Mouse (Mus musculus): ENCODE results near the gene Slc10a1.
A peak's percentile ranks its signal among the peaks of the same experiment; 100 is the strongest.
"Not testable (repeated sequence)": the region's sequence is repeated elsewhere in the genome, so short reads cannot be mapped to it uniquely, and the experiment has no call there.

The Slc10a1 gene

DNA sequence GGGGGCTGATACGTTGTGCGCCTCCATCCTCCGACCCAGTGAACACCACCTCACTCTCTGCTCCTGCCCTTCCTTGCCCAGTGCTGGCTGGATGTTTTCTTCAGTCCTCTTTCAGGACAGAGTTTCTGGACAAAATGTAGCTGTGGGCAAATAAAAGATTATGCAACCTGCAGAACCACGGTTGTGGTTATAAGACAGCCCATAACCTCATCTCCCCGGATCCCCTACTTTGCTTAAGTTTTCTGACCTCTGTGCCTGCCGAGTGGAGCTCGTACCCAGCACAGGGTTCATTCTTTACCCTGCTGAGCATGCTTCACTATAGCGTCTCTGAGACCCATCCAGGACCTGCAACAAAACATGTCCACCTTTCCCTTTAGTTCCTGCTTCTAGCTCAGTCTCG is 587 bp downstream of the Slc10a1 start:
- DNase-seq (ENCODE audit: low spot score in 2 of 2): no peak

DNA sequence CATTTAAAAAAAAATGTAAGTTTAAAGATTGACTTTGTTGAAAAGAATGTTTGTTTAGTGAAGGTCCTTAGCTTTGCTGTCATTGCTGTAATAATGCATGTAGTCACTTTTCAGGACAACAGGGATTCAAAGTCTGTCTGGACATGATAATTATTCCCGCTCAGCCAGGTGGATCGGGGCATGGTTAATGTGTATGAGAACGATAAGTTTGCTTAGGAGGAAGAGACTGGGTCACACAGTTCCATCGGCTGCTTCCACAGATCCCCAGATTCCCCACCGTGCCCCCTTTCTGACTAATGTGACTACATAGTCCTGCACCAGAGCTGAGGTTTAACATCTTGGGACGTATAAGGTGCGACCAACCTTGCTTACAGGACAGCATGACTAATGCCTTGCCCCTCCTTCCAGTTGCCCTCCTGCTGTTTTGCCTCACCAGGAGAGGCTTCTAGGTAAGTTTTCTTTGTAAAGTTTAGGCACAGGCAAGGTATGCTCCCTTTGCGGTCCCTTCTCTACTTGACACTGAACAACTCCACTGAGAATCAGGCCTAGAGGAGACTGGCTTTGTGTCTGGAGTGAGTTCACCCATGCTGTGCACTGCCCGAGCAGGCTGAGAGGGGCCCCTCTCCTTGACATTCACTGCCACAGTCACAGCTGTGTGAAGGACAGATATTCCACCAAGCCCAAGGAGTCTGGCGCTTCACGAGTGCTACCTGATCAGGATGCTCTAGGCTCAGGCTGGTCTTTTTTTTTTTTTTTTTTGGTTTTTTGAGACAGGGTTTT is 2.3 kb downstream of the Slc10a1 start:
- peak in 1 of 2 experiments; percentile 6 for DNase-seq (ENCODE audit: low spot score in 2 of 2)

DNA sequence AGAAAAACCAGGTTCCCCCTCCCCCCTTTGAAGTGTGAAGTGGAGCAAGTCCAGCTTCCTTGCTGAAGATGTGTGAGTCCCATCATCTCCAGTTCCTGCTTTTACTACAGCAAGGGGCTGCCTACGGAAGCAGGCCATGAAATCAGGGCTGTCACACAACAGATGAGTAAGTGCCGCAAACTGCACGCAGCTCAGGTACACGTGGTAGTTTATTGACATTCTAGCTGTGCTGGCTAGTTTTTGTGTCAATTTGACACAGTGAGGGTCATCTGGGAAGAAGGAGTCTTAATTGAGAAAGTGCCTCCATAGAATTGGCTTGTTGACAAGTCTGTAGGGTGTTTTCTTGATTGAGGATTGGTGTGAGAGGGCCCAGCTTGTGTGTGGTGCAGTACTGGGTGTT is 5.9 kb downstream of the Slc10a1 start:
- no peak for DNase-seq (ENCODE audit: low spot score in 2 of 2)

DNA sequence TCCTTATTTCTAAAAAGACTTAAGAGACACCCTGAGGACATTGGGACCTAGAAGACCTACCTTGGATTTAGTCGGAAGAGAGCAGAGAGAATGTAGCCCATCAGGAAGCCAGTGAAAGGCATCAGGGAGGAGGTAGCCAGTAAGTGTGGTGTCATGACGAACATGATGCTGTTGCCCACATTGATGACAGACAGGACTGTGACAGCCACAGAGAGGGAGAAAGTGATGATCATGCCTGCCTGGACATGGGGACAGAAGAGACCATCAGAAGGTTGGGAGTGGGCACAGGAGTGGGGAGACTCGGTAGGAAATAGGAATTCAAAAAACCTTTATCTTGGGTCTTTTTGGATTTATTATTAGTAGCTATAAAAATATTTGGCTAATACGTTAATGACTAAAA is 10.5 kb downstream of the Slc10a1 start:
- no peak for DNase-seq (ENCODE audit: low spot score in 2 of 2)

DNA sequence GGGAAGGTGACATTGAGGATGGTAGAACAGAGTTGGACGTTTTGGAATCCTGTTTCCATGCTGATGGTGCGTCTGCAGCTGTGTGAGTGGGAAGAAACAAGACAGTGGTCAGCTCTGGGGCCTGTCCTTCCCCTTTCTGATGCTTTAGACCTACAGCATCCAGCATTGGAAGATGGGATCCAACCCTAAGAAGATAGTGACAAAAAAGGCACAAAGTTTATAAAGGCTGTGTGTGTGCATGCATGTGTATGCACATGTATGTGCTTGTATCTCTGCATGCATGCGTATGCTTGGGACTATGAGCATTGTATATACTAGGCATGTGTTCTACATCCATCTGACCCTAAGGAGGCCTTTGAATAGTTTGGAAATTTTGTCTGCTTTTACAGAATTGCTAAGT is 12.5 kb downstream of the Slc10a1 start:
- no peak for DNase-seq (ENCODE audit: low spot score in 2 of 2)

DNA sequence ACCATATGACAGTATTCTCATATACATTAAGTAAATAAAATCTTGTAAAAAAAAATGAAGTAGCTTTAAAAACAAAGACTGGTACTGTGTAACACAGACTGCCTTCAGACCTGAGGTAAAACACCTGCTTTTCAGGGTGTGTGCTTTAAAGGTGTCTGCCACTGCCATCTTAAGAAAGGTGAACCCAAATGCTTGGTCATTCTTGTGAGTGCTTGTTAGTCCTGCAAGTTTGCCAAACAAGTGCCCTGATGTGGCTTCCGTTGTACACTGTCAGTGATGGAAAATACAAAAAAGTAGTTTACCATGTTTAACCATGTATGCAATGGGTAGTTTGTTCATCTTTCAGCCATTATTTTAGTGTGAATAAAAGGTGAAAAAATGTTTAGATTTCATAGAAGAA is 16.0 kb downstream of the Slc10a1 start:
- no peak for DNase-seq (ENCODE audit: low spot score in 2 of 2)

DNA sequence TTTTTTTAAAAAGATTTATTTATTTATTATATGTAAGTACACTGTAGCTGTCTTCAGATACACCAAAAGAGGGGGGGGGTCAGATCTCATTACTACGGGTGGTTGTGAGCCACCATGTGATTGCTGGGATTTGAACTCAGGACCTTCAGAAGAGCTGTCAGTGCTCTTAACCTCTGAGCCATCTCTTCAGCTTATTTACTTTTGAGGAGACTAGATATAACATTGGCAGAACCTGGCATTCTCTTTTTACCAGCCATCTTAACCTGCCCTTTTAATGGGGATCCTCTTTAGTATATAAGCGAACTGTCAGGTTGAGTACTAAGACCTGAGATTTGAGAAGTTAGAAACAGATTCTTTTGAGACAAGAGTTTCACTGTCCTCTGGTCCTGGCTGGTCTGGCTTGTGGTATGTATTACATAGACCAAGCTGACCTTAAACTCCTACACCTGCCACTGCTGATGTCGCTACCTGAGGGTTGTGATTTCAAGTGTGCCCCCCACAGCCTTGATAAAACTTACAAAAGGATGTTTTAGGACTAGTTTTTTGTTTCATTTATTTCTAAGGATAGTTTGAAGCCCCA is 16.8 kb downstream of the Slc10a1 start:
- DNase-seq (ENCODE audit: low spot score in 2 of 2): no peak

DNA sequence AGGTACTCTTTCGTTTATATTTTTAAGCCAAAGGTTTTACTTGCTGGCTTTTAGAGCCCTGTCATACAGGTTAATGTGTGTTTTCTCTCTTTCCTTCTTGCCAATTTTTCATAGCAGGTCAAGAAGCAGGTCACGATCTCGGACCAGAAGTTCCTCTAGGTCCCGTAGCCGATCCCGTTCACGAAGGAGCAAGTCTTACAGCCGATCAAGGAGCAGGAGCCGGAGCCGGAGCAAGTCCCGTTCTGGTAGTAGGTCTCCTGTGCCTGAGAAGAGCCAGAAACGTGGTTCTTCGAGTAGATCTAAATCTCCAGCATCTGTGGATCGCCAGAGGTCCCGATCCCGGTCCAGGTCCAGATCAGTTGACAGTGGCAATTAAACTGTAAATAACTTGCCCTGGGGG is 18.9 kb downstream of the Slc10a1 start:
- not testable (repeated sequence) for DNase-seq (ENCODE audit: low spot score in 2 of 2)

DNA sequence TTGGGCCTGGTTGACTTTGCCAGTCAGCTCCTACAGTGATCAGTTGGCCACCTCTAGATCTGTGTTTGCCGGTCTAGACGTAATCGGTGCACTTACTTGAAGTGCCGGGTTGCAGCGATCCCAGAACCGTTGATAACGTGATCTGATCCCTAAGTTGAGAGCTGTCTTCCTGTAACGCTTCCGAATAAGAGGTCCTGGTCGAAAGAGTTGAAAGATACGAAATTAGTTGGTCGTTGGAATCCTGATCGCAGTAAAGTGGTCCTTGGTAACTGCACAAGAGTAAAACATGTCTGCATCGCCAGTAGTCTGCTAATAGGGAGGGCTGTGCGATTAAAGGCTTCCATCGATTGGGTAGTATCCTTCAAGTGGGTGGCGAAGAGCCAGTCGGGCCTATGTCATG is 20.3 kb downstream of the Slc10a1 start:
- no peak for DNase-seq (ENCODE audit: low spot score in 2 of 2)

DNA sequence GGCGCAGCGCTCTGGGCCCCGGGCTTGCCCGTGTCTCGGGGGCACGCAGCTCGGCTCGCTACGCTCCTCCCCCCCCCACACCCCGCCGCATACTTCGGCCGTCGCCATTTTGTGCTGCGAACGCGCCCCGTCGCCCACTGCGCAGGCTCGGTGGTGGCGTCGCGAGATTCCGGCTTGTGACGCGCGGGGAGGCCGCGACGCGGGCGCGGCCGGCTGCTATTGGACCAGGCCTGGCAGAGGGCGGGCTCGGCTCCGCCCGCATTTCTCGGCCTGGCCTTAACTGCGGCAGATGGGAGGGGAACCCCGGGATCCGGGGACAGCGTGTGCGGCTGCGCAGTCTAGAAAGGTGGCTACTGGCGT is 22.5 kb downstream of the Slc10a1 start:
- peak; percentile 94 to 97 for DNase-seq (ENCODE audit: low spot score in 2 of 2)

DNA sequence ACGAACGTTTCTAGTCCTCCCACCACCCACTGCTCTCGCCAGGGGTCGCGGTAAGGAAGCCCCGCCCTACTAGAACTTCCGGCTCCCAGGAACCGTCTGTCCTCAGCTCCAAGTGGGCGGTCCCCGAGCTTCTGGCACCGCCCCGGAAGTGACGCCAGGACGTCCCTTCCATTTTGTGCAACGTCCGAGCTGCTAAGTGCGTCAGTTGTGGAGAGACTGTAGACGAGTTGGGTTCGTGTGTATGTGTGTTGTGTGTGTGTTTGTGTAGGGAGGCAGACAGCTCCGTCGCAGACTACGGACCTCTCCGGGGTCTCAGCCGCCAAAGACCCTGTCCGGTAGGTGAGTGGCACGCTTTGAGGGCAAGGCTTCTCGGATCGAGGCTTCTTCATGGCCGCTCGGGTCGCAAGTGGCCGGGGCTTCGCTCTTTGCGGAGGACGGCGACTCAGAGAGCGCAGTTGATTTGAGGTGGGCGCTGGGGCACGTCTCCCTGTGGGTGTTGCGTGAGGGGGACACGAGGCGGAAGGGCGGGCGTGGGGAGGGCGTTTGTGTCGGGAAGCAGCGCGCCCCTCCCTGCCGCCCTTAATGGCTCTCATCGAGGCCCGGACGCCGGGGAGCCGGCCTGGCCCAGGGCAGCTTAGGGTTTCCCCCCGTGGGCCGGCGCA is 23.0 kb downstream of the Slc10a1 start, which contains the start of gene Srsf5:
Gene Srsf5, plus strand, starts transcription at position 171 of the 662 bp plus-strand sequence.
- DNase-seq (ENCODE audit: low spot score in 2 of 2): peak; percentile 99

DNA sequence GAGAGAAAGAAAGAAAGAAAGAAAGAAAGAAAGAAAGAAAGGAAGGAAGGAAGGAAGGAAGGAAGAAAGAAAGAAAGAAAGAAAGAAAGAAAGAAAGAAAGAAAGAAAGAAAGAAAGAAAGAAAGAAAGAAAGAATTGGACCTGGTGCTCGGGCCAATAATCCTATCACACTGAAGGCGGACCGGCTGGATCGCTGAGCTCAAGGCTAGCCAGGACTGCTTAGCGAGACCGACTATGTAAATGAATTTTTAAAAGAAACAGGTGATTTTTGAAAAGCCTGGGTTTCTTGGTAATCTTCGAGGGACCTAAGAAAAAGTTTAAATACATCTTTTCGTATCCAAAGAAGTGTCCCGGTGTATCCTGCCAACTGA is 23.6 kb downstream of the Slc10a1 start:
- not testable (repeated sequence) for DNase-seq (ENCODE audit: low spot score in 2 of 2)

DNA sequence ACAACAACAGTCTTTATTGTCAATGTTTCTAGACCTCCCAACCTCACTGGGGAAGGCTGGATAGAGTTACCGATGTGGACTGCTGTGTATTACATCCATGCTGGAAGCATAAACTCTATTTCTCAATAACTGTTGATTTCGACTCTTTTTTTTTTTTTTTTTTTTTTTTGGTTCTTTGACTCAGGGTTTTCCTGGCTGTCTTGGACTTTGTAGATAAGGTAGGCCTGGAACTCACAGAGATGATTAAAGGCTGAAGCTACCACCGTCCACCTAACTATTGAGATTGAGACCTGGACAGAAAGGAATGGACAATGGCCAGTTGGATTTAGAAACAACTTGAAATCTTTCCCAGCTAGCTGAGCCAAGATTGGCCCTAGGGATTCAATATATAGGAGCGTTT is 24.3 kb downstream of the Slc10a1 start:
- no peak for DNase-seq (ENCODE audit: low spot score in 2 of 2)

DNA sequence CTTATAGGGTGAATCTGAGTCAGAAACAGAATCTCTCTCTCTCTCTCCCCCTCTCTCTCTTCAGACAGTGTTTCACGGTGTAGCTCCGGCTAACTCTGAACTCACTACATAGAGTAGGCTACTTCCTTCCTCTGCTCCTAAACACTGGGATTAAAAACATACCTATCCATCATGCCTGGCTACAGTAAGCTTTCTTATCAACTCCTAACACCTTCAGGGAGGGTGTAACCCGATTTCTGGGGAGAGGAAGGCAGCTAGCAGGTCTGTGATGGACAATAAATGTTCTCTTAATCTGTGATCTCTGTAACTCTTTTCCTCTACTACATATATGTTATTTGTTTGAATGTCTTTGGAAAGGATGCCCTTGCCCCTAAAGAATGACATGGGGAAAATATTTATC is 25.1 kb downstream of the Slc10a1 start:
- DNase-seq (ENCODE audit: low spot score in 2 of 2): peak in 1 of 2 experiments; percentile 22

DNA sequence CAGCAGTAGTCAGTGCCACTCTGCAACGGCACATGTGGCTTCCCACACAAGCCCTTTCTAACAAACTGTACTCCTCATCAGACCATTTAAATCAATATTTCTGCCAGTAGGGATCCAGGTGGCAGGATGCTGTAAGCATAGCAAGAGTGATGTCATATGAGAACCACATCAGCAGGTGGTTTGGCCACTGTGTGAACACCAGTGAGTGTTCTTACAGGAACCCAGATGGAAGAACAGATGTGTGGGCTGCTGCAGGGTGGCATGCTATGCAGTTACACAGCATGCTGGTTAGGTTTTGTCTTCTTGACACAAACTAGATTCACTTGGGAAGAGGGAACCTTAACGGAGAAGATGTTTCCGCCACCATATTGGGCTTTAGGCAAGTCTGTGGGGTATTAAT is 26.6 kb downstream of the Slc10a1 start:
- no peak for DNase-seq (ENCODE audit: low spot score in 2 of 2)

DNA sequence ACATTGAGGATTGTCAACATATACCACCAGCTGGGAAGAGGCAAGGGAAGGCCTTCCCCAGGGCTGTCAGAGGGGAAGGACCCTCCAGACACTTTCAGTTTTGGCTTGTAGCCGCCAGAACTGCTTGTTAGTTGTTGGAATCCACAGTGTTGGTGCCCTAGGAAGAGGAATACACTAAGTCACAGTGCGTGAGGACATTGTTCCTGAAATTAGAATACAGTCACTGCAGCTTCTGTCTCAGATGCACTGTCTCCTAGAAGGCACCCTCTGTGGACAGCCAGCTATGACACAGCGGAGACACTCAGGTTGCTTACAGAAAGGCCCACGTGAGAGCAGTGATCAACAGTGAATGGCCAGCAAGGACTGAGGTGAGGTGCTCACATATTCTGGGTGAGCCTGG is 29.3 kb downstream of the Slc10a1 start:
- DNase-seq (ENCODE audit: low spot score in 2 of 2): no peak

DNA sequence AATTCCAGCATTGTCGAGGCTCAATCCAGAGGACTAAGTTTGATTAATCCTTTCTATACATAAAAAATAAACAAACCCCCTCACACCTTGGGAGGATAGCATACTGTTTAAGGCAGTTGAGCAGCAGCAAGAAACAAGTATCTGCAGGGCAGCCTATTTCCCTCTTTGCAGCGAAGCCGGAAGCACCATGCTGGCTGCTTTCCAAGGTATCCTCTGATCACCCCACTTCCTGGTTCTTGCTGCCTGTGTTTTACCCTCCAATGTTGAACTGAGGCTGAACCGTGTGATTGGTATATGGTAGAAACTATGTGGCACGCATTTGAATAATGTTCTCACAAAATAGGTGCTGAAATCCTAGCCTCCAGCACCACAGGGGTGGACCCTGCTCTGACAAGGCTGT is 29.9 kb downstream of the Slc10a1 start:
- peak; percentile 34 to 71 for DNase-seq (ENCODE audit: low spot score in 2 of 2)

DNA sequence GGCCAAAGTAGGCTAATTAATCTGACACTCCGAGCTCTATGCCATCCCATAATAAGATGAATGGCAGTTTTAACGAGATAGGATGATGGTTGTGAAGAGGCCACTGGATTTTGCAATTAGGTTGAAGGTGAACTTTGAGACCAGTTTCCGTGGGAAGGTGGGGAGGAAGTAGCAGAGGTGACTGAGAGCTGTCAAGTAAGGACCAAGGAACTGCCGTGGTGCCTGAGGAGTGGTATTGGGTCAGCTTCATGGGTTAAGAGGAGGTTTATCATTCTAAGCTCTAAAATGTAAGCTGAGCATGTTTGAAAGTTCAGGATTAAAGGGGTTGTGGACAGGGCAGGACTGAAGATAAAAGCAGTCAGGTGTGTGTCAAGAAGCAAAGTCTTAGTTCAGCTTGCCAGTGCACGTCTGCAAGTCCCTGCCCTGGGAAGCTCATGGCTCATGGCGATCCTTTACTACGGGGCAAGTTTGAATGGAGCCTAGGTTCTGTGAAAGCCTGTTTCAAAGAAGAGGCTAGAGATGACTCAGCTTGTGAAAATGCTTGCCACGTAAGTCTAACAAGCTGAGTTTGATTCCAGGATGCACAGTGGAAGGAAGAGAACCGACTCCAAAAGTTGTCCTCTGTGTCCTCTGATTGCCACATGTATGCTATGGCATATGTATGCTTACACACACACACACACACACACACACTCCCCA is 31.0 kb downstream of the Slc10a1 start:
- DNase-seq (ENCODE audit: low spot score in 2 of 2): no peak

DNA sequence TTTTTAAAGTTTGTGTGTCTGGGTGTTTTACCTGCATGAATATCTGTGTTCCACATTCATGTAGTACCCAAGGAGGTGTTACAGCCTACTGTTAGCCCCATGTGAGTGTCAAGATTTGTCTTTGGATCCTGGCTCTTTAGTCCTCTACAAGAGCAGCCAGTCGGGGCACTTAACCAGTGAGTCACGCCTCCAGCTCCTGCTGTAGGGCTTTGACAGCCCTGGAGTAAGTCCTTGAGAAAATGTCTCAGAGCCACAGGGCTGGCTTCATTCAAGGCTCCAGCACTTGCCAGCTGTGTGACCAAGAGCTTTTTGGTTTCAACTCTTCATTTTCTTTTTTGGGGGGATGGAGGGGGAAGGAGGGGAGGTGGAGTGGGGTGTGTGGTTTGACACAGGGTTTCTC is 31.8 kb downstream of the Slc10a1 start:
- no peak for DNase-seq (ENCODE audit: low spot score in 2 of 2)

DNA sequence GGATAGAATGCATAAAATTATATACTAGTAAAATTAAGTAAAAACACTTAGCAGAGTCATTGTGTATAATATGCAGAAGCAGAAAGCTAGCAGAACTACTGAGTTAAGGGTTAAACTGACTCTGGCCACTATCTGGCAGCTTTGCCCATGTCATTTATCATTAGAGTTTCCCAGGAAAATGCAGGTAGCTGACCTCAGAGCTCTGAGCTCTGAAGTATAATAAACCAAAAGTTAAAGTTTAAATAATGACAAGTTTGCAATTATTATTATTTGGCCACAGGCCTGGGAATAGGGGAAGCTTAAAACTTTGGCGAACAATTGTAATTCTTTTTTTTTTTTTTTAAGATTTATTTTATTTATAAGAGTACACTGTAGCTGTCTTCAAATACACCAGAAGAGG is 35.6 kb downstream of the Slc10a1 start:
- no peak for DNase-seq (ENCODE audit: low spot score in 2 of 2)

DNA sequence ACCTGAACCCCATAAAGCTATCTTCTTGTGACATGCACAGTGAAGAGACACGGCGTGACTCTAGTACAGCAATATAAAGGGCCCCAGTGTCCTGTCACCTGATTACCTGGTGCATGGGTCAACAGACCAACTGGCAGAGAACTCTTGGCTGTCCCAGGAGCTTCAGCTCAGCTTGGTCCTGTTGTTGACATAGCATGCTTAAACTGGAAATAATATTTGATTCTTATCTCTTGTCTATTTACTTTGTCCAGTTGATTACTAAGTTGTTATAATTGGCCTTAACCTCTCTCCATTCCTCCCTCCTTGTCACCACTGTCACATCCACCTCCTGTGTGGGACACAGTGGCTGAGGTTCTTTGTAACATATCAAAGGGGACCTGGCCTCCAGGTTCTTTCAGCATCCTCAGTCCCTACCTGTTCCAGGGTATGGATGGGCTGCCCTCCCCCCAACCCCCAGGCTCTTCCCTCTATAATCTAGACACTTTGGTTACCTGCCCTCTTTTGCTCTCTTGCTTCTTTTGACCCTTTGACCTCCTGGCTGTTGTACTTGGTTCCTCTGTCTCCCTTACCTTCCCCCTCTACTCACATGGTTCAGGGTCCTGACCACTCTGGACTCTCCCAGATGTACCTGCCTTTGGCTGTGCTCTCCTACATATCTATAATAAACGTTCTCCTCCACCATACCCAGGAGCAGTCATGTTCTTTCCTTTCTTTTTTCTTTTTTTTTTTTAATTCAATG is 36.9 kb downstream of the Slc10a1 start:
- DNase-seq (ENCODE audit: low spot score in 2 of 2): no peak

DNA sequence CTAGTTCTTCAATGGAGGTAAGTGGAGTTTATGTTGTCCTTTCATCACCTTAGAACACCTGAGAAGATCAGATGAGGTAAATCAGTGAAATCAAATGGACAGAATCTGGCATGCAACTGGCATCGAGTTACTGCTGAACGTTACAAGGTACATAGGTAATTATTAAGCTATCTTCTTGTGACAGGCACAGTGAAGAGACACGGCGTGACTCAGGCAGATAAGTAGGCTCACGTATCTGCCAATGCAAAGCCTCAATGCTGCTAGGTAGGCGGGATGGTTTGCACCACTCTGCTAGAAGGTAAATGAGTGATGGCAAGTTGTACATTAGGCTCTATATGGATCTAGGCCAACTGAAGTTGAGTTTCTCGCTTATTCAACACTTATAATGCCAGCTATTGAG is 38.4 kb downstream of the Slc10a1 start:
- no peak for DNase-seq (ENCODE audit: low spot score in 2 of 2)

Measured in spleen, postnatal 10 days (tissue).